Mouse (Mus musculus) cerebellum, adult 2 months (tissue): ENCODE data around the gene Adat3. TPM values are rescaled to one million over a fixed set of nuclear protein-coding genes. Genes with fewer than 3 reads are reported as not detected.

Experiments used
- DNase-seq, 2 experiments: peaks; one replicate each; pipeline ENCODE4 v3.0.0; 2021
- H3K27ac ChIP-seq: fragments of 200-500 bp; 2 replicates; pipeline ENCODE4 v1.5.1; 2012; ENCODE audit warnings: low read length, control low read depth, inconsistent platforms; ENCODE audit not compliant: insufficient read depth
- H3K27me3 ChIP-seq: fragments of 200-500 bp; 2 replicates; pipeline ENCODE4 v1.6.1; 2012; ENCODE audit warnings: inconsistent platforms, mild to moderate bottlenecking, low read length, moderate library complexity; ENCODE audit not compliant: control insufficient read depth, insufficient read depth
- H3K4me1 ChIP-seq: fragments of 200-500 bp; 2 replicates; pipeline ENCODE4 v1.6.1; 2011; ENCODE audit warnings: low read length; ENCODE audit not compliant: control insufficient read depth, insufficient read depth
- H3K4me3 ChIP-seq: fragments of 200-500 bp; replicated peaks from 2 replicates; pipeline ENCODE3; 2011; ENCODE audit warnings: mild to moderate bottlenecking, low read depth, low read length, control low read depth; ENCODE audit not compliant: insufficient read depth
- CTCF ChIP-seq: fragments of 200-500 bp; IDR thresholded peaks from 2 replicates; pipeline ENCODE4 v1.5.1; 2011; ENCODE audit warnings: low read depth, mild to moderate bottlenecking, control low read depth, low read length, moderate library complexity, borderline replicate concordance; ENCODE audit not compliant: insufficient read depth
- POLR2A ChIP-seq: fragments of 200-500 bp; IDR thresholded peaks from 2 replicates; pipeline ENCODE4 v1.6.1; 2011; ENCODE audit warnings: low read length, control low read depth, borderline replicate concordance; ENCODE audit not compliant: insufficient read depth
- WGBS: fragments of 180-500 bp; shearing (Covaris S2); methylation state at CpG from one replicate; pipeline ENCODE4 v1.1.7; 2018; 5-methylcytosine and 5-hydroxymethylcytosine counted together
- polyA plus RNA-seq: library from polyadenylated mRNA; depleted of rRNA; stranded (reverse); fragments of >200 nt; gene quantifications from 2 replicates; pipeline ENCODE4 v1.2.3, GENCODE M21; 2012

The Adat3 gene
- polyA plus RNA-seq, 1 experiment = 7.0 TPM

DNA sequence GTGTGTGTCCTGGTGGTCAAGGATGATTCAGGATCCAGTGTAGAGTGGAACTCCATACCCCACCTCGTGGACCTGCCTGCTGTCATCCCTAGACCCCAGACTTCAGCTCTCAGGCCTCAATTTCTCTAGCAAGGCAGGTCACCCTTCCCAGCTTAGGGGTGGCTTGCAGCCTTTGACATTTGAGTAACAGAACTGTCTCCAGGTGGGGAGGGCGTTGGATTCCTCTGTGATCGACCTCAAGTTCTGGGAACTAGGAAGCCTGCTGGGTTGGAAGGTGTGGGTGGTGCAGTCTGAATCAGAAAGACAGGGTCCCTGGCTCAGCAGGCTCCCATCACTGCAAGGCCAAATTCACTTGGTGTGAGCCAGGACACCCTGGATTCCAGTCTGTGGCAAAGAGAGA, 27.8 kb upstream of the Adat3 start:
- Histone ChIP-seq H3K27me3 (no peaks in the 10 kb centered on the region), H3K4me3 (no peak overlapping the region), H3K27ac (no peak overlapping the region), H3K4me1 (peaks cover 16% of the 10 kb centered on the region)
- WGBS = 58% methylated on average over 3 of the region's 3 CpGs
- no peak for DNase-seq
- TF ChIP-seq CTCF = no peak

DNA sequence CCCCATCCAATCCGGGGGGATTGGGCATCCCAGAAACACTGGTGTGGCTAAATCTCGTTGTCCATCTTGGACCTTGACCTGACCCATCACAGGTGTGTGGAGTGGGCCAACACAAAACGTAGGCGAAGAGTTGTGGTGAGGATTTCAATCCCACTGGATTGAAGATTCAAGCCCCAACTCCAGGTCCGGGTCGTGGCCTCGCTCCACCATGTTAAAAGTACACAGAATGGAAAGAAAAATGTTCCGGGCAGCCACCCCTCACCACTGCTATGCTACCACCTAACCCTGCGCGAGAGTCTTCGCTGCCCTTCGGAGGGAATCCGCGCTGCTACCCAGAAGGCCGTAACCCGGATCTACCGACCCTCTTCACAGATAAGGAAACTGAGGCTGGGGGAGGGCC, 26.8 kb upstream of the Adat3 start:
- 30% methylated on average over 17 of the region's 17 CpGs for WGBS
- Histone ChIP-seq H3K27ac (no peak overlapping the region), H3K4me3 (peak overlapping the region; percentile 57), H3K27me3 (no peaks in the 10 kb centered on the region), H3K4me1 (peaks cover 16% of the 10 kb centered on the region)
- no peak for TF ChIP-seq CTCF
- no peak for TF ChIP-seq POLR2A
- no peak for DNase-seq

DNA sequence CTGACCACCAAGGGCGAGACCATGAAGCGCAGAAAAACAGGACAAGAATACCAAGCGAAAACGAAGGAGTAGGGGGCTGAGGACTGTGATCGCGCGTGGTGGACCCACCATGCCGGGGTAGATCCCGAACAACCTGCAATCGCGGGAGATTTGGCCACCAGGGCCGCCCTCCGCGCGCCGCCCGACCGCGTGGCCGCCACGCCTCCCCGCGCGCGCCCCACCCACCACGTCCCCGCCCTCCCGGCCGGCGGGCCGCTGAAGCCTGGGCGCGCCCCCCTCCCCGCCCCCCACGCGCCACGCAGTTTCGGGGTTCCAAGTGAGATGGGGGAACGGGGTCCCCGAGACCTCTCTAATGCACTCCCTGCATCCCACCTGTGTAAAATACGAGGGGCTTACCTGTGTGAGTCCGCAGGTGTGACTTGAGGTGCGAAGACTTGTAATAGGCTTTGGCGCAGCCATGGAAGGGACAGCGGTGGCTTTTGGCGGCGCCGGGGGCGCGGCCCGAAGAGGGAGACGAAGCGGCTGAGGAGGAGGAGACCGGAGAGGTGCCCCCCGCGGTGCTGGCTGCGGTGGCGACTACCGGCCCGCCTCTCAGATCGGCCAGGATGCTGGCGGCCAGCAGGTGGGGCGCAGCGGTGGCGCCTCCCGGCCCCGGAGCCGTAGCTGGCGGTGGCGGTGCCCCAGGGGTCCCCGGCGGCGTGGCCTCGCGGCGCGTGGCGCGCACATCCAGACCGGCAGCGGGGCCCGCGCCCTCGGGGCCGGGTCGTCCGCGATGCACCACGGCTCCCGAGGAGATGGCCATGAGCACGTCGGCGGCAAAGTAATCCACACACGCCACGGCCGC, 26.1 kb upstream of the Adat3 start:
- no peak overlapping the region for H3K27ac ChIP-seq
- WGBS = 1% methylated on average over 84 of the region's 96 CpGs
- peaks cover 10% of the 10 kb centered on the region for H3K4me1 ChIP-seq
- no peak for TF ChIP-seq CTCF
- TF ChIP-seq POLR2A = no peak
- peak overlapping the region; percentile 60 for H3K4me3 ChIP-seq
- no peaks in the 10 kb centered on the region for H3K27me3 ChIP-seq
- peak; percentile 50 to 65 for DNase-seq

DNA sequence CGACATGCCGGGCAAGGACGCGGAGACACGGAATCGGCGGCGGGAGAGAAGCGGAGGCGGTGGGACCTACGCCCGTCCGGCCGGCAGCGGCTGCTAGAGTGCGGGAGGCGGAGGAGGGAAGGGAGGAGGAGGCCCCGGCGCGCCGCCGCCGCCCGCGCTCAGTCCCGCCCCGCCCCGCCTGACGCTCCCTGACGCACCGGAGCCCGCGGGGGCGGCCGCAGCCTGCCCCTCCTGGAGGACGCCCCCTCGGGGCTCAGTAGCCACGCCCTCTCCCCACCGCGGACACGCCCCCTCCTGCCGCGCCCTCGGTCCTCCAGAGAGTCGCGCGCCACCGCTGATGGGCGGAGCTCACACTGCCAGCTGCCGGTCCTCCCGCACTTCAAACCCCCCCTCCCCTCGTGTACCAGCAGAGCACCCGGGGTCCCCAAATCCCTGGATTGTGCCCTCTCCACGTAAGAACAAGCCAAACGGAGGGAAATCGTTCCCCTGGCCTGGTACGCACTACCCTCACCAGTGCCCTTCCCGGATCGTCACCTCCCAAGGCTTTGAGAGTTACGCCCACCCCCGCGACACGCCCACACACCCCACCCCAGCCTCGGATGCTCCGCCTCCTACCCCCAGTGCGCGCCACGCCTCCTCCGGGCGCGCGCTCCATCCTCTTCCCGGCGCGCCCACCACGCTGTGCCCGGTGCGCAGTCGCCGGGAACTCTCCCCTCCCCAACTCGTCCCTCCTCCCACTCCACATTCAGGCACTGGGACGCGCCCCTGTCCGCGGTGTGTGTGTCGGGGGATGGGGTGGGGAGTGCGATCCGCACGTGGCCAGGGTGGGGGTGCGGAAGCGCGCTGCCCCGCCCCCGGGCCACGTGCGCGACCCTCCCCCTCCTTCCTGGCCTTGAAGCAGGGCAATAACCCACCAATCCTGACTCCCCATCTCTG, 25.2 kb upstream of the Adat3 start, which contains the start of gene Klf16:
TSS of gene Klf16 (minus strand) at position 127 of the 936 bp plus-strand sequence.
- WGBS = 1% methylated on average over 92 of the region's 97 CpGs
- DNase-seq = peak; percentile 86
- H3K4me3 ChIP-seq = peak within 1 kb of the TSS; percentile 72

DNA sequence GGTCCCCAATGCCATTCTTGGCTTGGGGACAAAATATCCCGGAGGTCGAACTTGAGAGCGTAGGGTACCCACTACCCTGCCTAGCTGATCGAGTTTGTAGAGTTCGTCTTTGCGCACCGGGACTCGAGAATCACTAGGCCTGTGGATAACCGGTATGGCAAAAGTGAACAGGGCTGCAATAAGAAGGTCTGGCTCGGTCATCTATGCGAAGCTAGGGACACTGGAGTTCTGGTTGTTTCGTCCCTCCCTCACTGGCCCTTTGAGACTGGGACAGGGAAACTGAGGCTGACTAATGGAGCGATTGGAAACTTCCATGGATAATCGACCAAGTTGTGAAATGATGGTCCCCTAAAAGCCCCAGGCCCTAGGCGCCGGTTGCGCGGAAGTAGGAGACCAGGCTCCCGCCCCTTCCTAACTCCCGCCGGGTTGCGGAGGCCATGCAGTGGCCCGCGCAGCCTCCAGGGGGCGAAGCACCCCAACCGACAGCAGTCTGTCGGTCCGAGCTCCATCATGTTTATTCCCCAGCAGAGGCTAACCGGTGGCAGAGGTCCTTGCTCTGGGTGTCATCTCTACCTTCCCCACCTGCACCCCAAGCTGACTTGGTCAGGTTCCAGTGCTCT, 24.4 kb upstream of the Adat3 start:
- no peak for TF ChIP-seq POLR2A
- peak; percentile 64 for TF ChIP-seq CTCF
- H3K27me3 ChIP-seq = no peaks in the 10 kb centered on the region
- peaks cover 10% of the 10 kb centered on the region for H3K4me1 ChIP-seq
- DNase-seq = peak; percentile 66 to 70
- WGBS = 1% methylated on average over 29 of the region's 29 CpGs
- no peak overlapping the region for H3K27ac ChIP-seq
- peak overlapping the region; percentile 72 for H3K4me3 ChIP-seq

More for the DNA sequence above, 25.2 kb upstream of the Adat3 start, which contains the start of gene Klf16:
- Histone ChIP-seq H3K27ac (no peak within 1 kb of the TSS), H3K4me1 (peaks cover 10% of the 10 kb centered on the region), H3K27me3 (no peaks in the 10 kb centered on the region)
- no peak for TF ChIP-seq CTCF
- no peak for TF ChIP-seq POLR2A

DNA sequence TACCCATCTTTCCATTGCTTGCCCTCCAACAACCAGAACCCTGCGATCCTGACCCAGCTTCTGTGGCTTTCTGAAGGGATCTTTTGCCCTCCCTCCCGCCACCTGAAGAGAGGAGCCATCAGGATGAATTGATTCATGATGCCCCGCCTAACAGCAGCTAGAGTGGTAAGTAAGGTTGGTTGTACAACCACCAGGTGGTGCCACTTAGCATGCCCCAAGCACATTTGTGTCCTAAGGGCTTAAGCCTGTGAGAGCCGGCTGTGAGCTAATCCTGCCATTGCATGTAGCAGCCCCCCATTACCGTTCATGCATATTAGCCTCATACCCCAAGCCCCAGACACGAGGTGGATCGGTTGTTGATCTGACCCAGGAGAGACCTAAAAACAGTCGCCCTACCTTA, 23.8 kb upstream of the Adat3 start:
- Histone ChIP-seq H3K4me1 (peaks cover 14% of the 10 kb centered on the region), H3K4me3 (no peak overlapping the region), H3K27me3 (no peaks in the 10 kb centered on the region), H3K27ac (no peak overlapping the region)
- WGBS = 6% methylated on average over 8 of the region's 8 CpGs
- TF ChIP-seq CTCF = peak; percentile 72
- no peak for TF ChIP-seq POLR2A
- peak; percentile 61 to 63 for DNase-seq

DNA sequence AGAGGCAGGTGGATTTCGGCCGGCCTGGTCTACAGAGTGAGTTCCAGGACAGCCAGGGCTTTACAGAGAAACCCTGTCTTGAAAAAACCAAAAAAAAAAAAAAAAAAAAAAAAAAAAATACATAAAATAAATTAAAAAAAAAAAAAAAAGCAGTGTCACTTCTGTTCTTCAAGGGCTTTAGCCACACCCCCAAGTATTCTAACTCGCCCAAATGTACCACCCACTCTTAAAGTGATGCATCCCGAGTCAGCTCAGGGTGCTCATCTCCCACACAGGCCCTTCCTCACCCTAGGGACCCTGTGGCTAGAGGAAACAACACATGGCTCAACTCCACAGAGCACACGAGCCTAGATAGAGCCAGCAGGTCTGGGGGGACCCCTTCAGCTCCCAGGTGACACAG, 19.6 kb upstream of the Adat3 start:
- TF ChIP-seq CTCF (no peak), POLR2A (no peak)
- no peak overlapping the region for H3K27ac ChIP-seq
- H3K4me1 ChIP-seq = peaks cover 34% of the 10 kb centered on the region
- H3K27me3 ChIP-seq = no peaks in the 10 kb centered on the region
- no peak for DNase-seq
- H3K4me3 ChIP-seq = no peak overlapping the region
- WGBS = 78% methylated on average over 5 of the region's 5 CpGs
